8 mouse cellular contexts compared by ENCODE assay signal in genomic region chr13:31618416-31618815, GRCm38 (mm10). TPM values are rescaled to one million over a fixed set of nuclear protein-coding genes. Genes with fewer than 3 reads are reported as not detected.
DNase-seq lines count a peak whose midpoint lies in the region; ATAC-seq and TF ChIP-seq lines count a peak whose summit lies in the region.

No protein-coding gene starts in this region.

- peak; percentile 74 for DNase-seq in 3134 (ENCODE audit: extremely low read depth, insufficient read length, low spot score)
- no peak for DNase-seq in Patski (ENCODE audit: low read depth, low spot score)
- DNase-seq in embryo, embryonic 11 days, result peak; percentile 83
- peak; percentile 70 for DNase-seq in kidney, postnatal 14 days
- DNase-seq in liver, postnatal 0 days, result peak; percentile 73
- DNase-seq in yolk sac, embryonic 10.5 days (ENCODE audit: low spot score), result peak; percentile 46

- POLR2A ChIA-PET in Patski (lab: Charles Lee), result interaction anchor here (0.7 to 0.9 kb wide), 4 partner anchors 59 to 432 kb away, joined by 3 to 5 read pairs (median 4); no protein-coding TSS in a partner anchor

- peak; percentile 70 for ATAC-seq in Patski
- ATAC-seq in heart, embryonic 13.5 days (ENCODE audit: extremely low read depth, insufficient number of reproducible peaks, low FRiP score, low TSS enrichment), result no peak
- no peak for ATAC-seq in liver, postnatal 0 days
- ATAC-seq in neural tube, embryonic 13.5 days (ENCODE audit: low read depth), result peak; percentile 70; the same call in 1 of the 2 replicates

- peak overlapping the region; percentile 45 for H3K4me3 ChIP-seq in heart, embryonic 13.5 days
- H3K4me3 ChIP-seq in liver, postnatal 0 days (ENCODE audit: low read depth, low read length), result peak overlapping the region; percentile 39
- H3K4me3 ChIP-seq in neural tube, embryonic 13.5 days, result peak overlapping the region; percentile 32

- peak overlapping the region; percentile 68 for H3K4me2 ChIP-seq in heart, embryonic 13.5 days
- H3K4me2 ChIP-seq in liver, postnatal 0 days (ENCODE audit: low read depth, low read length), result peak overlapping the region; percentile 73
- H3K4me2 ChIP-seq in neural tube, embryonic 13.5 days, result peak overlapping the region; percentile 55

- peaks cover 4% of the 10 kb centered on the region for H3K27me3 ChIP-seq in Patski
- peaks cover 100% of the 10 kb centered on the region for H3K27me3 ChIP-seq in heart, embryonic 13.5 days (replicated peaks)
- peaks cover 98% of the 10 kb centered on the region for H3K27me3 ChIP-seq in liver, postnatal 0 days (ENCODE audit: insufficient read depth, low read length)
- peaks cover 99% of the 10 kb centered on the region for H3K27me3 ChIP-seq in neural tube, embryonic 13.5 days

- no peak overlapping the region for H3K9ac ChIP-seq in heart, embryonic 13.5 days
- H3K9ac ChIP-seq in liver, postnatal 0 days (replicated peaks), result no peak overlapping the region
- no peak overlapping the region for H3K9ac ChIP-seq in neural tube, embryonic 13.5 days

- H3K9me3 ChIP-seq in heart, embryonic 13.5 days, result no peaks in the 10 kb centered on the region
- H3K9me3 ChIP-seq in liver, postnatal 0 days (ENCODE audit: low read length), result no peaks in the 10 kb centered on the region
- no peaks in the 10 kb centered on the region for H3K9me3 ChIP-seq in neural tube, embryonic 13.5 days

- CTCF ChIA-PET in Patski (lab: Charles Lee), result interaction anchor here (0.6 to 3.1 kb wide), 8 partner anchors 13 to 535 kb away, joined by 3 to 23 read pairs (median 4); no protein-coding TSS in a partner anchor

- in situ Hi-C loops in Patski (cut with MboI; ENCODE audit: low pct_unique_long_range_greater_than_20kb), result loop anchor here (5.0 kb wide), 1 partner anchor 411 kb away; no protein-coding TSS in a partner anchor

- H3K27ac ChIP-seq in heart, embryonic 13.5 days (replicated peaks), result no peak overlapping the region
- H3K27ac ChIP-seq in liver, postnatal 0 days (ENCODE audit: low read depth), result no peak overlapping the region
- no peak overlapping the region for H3K27ac ChIP-seq in neural tube, embryonic 13.5 days (replicated peaks)

- TF ChIP-seq EP300 in liver, postnatal 0 days (IDR thresholded peaks at IDR 0.05; ENCODE audit: low read depth), result no peak

- peaks cover 28% of the 10 kb centered on the region for H3K4me1 ChIP-seq in heart, embryonic 13.5 days
- H3K4me1 ChIP-seq in liver, postnatal 0 days (ENCODE audit: insufficient read depth), result peaks cover 5% of the 10 kb centered on the region
- peaks cover 15% of the 10 kb centered on the region for H3K4me1 ChIP-seq in neural tube, embryonic 13.5 days (replicated peaks)

- TF ChIP-seq CTCF in Patski (IDR thresholded peaks at IDR 0.05), result no peak
- peak; percentile 79 for TF ChIP-seq CTCF in liver, postnatal 0 days (IDR thresholded peaks at IDR 0.05; ENCODE audit: low read depth)

- WGBS in heart, embryonic 13.5 days, result 0% methylated on average over 14 of the region's 14 CpGs
- WGBS in liver, postnatal 0 days (ENCODE audit: insufficient replicate concordance), result 2% methylated on average over 14 of the region's 14 CpGs
- WGBS in neural tube, embryonic 13.5 days, result 0% methylated on average over 14 of the region's 14 CpGs

- no peaks in the 10 kb centered on the region for H3K36me3 ChIP-seq in heart, embryonic 13.5 days
- no peaks in the 10 kb centered on the region for H3K36me3 ChIP-seq in liver, postnatal 0 days (replicated peaks; ENCODE audit: insufficient read depth, low read length)
- H3K36me3 ChIP-seq in neural tube, embryonic 13.5 days, result no peaks in the 10 kb centered on the region

RNA-seq across cellular contexts. Expression of gene Foxf2, which starts 7.2 kb away (rescaled TPM):
- 3.8 TPM for polyA plus RNA-seq in Patski (2021)
- 1.0 and 1.1 TPM in 2 replicates for polyA plus RNA-seq in heart, embryonic 13.5 days (2015; fragmentation: Nextera tagmentation; extraction: Ambion mirVana)
- not detected in 2 replicates for polyA plus RNA-seq in liver, postnatal 0 days (2015; fragmentation: Nextera tagmentation; extraction: Ambion mirVana)
- polyA plus RNA-seq in neural tube, embryonic 13.5 days (2015; fragmentation: Nextera tagmentation; extraction: Ambion mirVana), result 5.0 and 5.5 TPM in 2 replicates

RNA-seq across cellular contexts. Expression of gene A530084C06Rik, which starts 59.3 kb away (rescaled TPM):
- polyA plus RNA-seq in Patski (2021), result not detected
- polyA plus RNA-seq in heart, embryonic 13.5 days (2015; fragmentation: Nextera tagmentation; extraction: Ambion mirVana), result not detected in 2 replicates
- not detected in 2 replicates for polyA plus RNA-seq in liver, postnatal 0 days (2015; fragmentation: Nextera tagmentation; extraction: Ambion mirVana)
- not detected in 2 replicates for polyA plus RNA-seq in neural tube, embryonic 13.5 days (2015; fragmentation: Nextera tagmentation; extraction: Ambion mirVana)

Comparison
In these comparisons a context has a peak if more than half of its experiments do, and no peak if none do; other contexts are left out.
1. ATAC-seq: peak in Patski (single experiment) and neural tube, embryonic 13.5 days (single experiment); none in heart, embryonic 13.5 days (single experiment) and liver, postnatal 0 days (single experiment).
2. Peak in every context shown above with its lines, with median percentiles within 50 percentile points of each other: H3K4me2 ChIP-seq and H3K4me3 ChIP-seq.